Mouse (Mus musculus) adrenal gland, postnatal 4 days (tissue): Measurements from ENCODE around the gene Prlh. TPM values are rescaled to one million over a fixed set of nuclear protein-coding genes. Genes with fewer than 3 reads are reported as not detected.

Experiments used
- DNase-seq, 2 experiments: peaks; one replicate each; pipeline ENCODE4 v3.0.0; 2021 to 2022; ENCODE audit warnings: low spot score in 2 of 2, mixed read lengths in 2 of 2
- long read RNA-seq, 2 experiments: library from polyadenylated mRNA; stranded (forward); transcript quantifications; one replicate each; pipeline ENCODE4 v2.0.0; 2021
- total RNA-seq, 2 experiments: library from RNA; stranded (reverse); gene quantifications; 2 replicates each; pipeline ENCODE4 v1.2.3; 2021

The Prlh gene
- total RNA-seq = not detected
- long read RNA-seq, experiment 1 = 0 reads
- long read RNA-seq, experiment 2 = 0 reads

GRCm38 (mm10) chr1:90952808-90953207, at the start of gene Prlh:
Gene Prlh (plus strand): TSS chr1:90953108.
- DNase-seq = no peak

- no peak for DNase-seq
Observed at GRCm38 (mm10) chr1:90903211-90903945, 49.5 kb upstream of the Prlh start.

- DNase-seq = no peak
Observed at GRCm38 (mm10) chr1:90903971-90904458, 48.9 kb upstream of the Prlh start.

- no peak for DNase-seq
Observed at GRCm38 (mm10) chr1:90904729-90905404, 48.0 kb upstream of the Prlh start.

- no peak for DNase-seq
Observed at GRCm38 (mm10) chr1:90906357-90906756, 46.6 kb upstream of the Prlh start.

- DNase-seq = no peak
Observed at GRCm38 (mm10) chr1:90909161-90909560, 43.7 kb upstream of the Prlh start.

- no peak for DNase-seq
Observed at GRCm38 (mm10) chr1:90909631-90910152, 43.2 kb upstream of the Prlh start.

- no peak for DNase-seq
Observed at GRCm38 (mm10) chr1:90913231-90913630, 39.7 kb upstream of the Prlh start.

GRCm38 (mm10) chr1:90914948-90915569, 37.8 kb upstream of the Prlh start, which contains the start of gene Mlph:
Gene Mlph (plus strand): TSS chr1:90915085.
- no peak for DNase-seq

- DNase-seq = no peak
Observed at GRCm38 (mm10) chr1:90917509-90917908, 35.4 kb upstream of the Prlh start.

GRCm38 (mm10) chr1:90921687-90922086, 31.2 kb upstream of the Prlh start:
- no peak for DNase-seq

GRCm38 (mm10) chr1:90926030-90926429, 26.9 kb upstream of the Prlh start:
- DNase-seq = no peak

- DNase-seq = no peak
Observed at GRCm38 (mm10) chr1:90927308-90927707, 25.6 kb upstream of the Prlh start.

- DNase-seq = no peak
Observed at GRCm38 (mm10) chr1:90927929-90928574, 24.9 kb upstream of the Prlh start.

- peak; percentile 59 to 81 for DNase-seq
Observed at GRCm38 (mm10) chr1:90928575-90928934, 24.4 kb upstream of the Prlh start.

GRCm38 (mm10) chr1:90933001-90933400, 19.9 kb upstream of the Prlh start:
- no peak for DNase-seq

- DNase-seq = no peak
Observed at GRCm38 (mm10) chr1:90936990-90937389, 15.9 kb upstream of the Prlh start.

GRCm38 (mm10) chr1:90939980-90940379, 12.9 kb upstream of the Prlh start:
- no peak for DNase-seq

- no peak for DNase-seq
Observed at GRCm38 (mm10) chr1:90945171-90945570, 7.7 kb upstream of the Prlh start.

GRCm38 (mm10) chr1:90947252-90947651, 5.7 kb upstream of the Prlh start:
- no peak for DNase-seq

GRCm38 (mm10) chr1:90949309-90949708, 3.6 kb upstream of the Prlh start:
- no peak for DNase-seq
